Mouse (Mus musculus) frontal cortex, postnatal 25 days (tissue): ENCODE measurements around the gene Galnt17.

Experiments used
- DNase-seq, 2 experiments: peaks; one replicate each; pipeline ENCODE4 v3.0.0; 2022; ENCODE audit warnings: low spot score in 2 of 2

Galnt17 gene

GRCm38 (mm10) chr5:131308397-131308796, at the start of gene Galnt17:
TSS of gene Galnt17 (minus strand) at chr5:131308497.
- no peak for DNase-seq

- DNase-seq = no peak
These were observed 26.2 kb upstream of the Galnt17 start for GRCm38 (mm10) chr5:131334536-131334935.

GRCm38 (mm10) chr5:131321286-131321685, 13.0 kb upstream of the Galnt17 start:
- no peak for DNase-seq

DNA sequence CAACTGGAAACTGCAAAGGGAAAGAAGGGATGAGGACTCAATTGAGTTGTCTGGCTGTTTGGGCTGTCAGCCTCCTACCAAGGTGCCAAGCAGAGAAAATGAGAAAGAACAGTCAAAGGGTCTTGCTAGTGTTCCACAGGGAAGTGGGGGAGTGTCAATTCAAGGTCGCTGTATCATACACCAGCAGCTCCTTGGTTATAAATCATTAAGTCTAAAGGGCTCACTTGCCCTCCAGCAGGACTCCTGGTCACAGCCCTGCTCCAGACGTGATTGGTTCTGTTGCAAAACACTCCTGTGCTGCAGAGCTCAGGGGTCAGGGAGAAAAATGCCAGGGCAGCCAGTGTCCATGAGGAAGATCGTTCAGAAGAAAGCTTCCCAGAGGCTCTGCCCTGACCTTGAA, 11.3 kb upstream of the Galnt17 start:
- DNase-seq = no peak

GRCm38 (mm10) chr5:131319141-131319540, 10.8 kb upstream of the Galnt17 start:
- DNase-seq = no peak

- DNase-seq = no peak
These were observed 6.7 kb upstream of the Galnt17 start for GRCm38 (mm10) chr5:131315016-131315415.

DNA sequence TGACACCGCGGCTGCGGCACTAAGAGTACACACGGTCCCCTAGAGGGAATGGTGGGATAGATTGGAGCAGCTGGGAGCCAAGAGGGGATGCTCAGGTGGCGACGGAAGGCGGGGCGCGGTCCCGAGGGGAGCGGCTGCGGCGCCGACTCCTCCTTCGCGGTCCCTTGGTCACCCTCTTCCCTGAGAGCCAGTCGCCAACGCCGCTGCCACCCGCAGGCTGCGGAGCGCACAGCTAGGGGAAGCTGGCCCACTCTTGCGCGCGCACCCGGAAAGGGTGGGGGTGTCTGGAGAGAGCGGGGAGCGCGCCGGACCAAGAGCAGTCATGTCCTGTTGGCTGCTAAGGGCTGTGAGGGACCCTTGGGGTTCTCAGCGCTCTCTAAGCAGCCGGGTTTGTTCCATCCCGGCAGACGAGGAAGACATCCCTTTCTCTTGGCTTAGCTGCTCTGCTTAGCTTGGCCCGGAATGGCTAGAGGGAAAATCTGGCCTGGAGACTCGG, 593 bp downstream of the Galnt17 start:
- DNase-seq = peak; percentile 62 to 65

DNA sequence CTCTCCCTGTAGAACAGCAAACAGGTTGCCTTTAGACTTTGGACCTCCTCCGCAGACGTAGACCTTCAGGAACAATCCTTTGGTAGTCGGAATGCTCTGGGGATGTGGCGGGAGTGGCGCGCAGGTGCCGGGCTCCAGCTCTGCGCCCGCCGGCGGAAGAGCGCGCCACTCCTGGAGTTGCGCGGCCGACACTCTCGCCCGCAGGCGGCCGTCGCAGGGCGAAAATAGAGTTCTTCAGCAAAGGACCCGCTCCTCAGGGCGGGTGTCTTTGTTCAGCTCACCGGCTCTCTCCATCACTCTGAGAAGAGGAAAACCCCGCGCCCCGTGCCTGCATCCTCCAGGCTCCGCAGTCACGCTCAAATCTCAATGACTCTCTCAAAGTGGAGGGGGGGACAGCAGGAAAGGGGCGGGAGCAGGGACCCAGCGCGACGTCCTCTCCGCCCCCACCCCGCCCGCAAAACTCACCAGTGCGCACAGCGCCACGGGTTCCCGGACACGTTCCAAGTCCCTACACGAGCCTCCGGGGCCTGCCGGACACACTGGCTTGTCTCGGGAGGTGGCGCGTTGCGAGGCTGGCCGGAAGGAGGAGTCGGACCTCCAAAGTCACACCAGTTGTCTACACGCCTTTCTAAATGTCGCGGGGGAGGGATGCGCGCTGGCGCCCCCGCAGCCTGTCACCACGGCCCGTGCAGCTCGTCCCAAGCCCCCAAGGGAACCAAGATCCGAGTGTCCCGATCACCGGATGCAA, 1.2 kb downstream of the Galnt17 start:
- peak; percentile 23 to 39 for DNase-seq

- DNase-seq = no peak
These were observed 1.9 kb downstream of the Galnt17 start for GRCm38 (mm10) chr5:131306321-131306907.

DNA sequence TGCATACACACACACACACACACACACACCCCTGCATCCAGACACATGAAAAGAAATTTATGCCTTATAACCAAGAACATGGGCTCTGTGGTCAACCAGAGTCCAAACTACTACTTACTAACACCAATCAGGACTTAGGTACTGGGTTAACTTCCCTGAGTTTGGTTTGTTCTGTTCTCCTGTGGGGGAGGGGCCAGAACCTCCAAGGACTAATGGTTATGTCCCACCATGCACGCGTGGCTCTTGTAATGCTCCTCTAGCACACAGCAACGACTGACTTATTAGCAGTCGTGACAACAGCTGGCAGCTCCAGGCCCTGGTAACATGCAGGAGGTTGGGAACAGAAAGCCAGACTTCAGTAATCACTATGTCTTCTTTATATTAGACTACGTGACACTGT, 3.1 kb downstream of the Galnt17 start:
- no peak for DNase-seq

DNA sequence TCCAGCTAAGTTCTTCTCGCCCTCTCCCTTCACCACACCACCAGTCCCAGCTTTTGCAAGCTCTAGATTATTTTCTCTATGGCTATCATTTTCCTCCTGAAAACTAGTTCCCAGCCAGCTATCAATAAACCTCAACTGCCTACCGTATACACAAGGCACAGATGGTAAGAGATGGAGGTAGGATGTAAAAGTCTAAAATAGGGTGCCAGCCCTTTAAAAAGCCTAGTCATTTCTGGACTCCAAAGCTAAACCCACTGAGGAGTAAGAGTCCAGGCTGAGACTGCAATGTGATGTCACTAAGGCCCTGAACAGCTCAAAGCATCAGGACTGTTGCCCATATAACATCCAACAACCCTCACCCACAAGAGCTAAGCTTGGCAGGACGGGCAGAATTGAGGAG, 6.8 kb downstream of the Galnt17 start:
- no peak for DNase-seq

- peak in 1 of 2 experiments; percentile 27 for DNase-seq
These were observed 14.4 kb downstream of the Galnt17 start for GRCm38 (mm10) chr5:131293726-131294449.

DNA sequence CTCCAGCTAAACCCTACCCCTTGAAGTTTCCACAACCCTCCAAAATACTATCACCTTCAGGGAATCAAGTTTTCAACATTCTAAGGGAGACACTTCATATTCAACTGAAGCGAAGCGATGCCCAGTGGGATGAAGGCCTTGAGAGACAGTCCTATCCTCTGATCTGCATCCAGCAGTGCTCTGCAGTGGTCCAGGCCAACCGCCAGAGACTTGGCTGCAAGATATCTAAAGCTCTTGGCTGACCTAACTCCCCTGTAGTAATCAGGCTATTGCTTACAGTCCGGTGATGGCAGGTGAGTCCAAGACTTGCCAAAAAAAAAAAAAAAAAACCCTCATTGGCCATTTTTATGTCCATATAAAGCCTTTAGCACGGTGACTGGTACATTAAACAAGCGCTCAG, 21.2 kb downstream of the Galnt17 start:
- no peak for DNase-seq

DNA sequence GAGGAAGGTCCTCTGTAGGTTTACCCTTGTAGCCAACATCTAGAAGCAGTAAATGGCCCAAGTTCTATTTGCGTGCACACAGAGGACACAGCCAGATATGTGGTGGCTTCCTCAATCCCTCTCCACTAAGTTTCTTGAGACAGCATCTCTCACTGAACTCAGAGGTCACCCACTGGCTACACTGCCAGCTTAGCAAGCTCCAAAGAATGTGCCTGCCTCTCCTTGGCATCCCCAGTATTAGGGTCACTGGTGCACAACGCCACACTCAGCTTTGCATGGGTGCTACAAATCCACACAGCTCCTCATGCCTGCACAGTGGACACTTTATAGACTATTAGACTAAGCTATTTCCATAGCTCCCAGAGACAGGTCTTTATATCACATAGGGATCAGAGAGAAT, 21.6 kb downstream of the Galnt17 start:
- DNase-seq = no peak

- DNase-seq = no peak
These were observed 27.9 kb downstream of the Galnt17 start for GRCm38 (mm10) chr5:131280349-131280748.

DNA sequence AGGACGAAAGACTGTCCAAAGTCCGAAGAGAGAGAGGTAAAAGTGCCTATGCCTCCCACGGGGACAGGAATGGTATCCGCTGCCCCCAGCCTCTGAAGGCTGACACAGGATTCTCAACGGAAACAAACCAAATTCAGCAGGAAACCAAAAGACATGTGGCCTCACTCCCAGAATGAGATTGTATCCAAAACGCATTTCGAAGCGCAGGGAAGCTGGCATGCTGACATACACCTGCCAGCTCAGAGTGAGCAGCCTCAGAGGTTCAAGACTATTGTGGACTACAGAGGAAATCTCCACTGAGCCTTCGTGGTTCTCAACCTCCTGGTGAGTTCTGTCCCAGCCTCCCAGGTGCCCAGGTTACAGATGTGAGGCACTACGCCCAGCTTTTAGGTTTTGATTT, 29.0 kb downstream of the Galnt17 start:
- DNase-seq = no peak

DNA sequence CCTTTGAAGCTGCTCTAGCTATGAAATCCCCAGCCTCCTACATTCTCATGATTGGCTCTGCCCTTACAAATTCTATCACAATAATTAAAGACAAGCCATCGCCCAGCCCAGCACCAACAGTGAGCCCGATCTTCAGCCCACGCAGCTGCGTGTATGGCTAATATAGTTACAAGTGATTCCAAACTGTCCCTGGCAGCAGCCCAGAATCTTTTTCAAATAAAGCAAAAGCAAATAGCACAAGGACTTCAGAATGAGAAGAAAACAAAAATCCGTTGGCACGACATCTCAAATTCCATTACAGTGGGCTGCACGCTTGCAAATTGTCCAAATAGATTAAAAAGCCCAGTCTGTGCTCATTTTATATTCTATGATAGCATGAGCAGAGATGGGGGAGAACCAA, 31.1 kb downstream of the Galnt17 start:
- no peak for DNase-seq

DNA sequence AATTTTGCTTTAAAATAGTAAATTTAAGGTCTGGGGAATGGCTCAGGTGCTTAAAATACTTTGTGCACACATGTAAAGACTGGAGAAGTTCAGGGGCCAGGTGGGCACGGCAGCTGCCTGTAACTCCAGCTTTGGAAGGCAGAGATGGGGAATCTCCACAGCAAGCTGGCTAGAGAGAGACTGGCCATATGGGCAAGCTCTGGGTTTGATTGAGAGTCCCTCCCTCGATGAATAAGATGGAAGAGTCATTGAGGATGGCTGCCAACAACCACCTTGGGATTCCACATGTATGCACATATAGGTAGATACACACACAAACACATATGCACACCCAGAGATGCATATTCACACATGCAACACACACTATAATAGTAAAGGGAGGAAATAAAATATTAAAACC, 42.0 kb downstream of the Galnt17 start:
- DNase-seq = no peak

DNA sequence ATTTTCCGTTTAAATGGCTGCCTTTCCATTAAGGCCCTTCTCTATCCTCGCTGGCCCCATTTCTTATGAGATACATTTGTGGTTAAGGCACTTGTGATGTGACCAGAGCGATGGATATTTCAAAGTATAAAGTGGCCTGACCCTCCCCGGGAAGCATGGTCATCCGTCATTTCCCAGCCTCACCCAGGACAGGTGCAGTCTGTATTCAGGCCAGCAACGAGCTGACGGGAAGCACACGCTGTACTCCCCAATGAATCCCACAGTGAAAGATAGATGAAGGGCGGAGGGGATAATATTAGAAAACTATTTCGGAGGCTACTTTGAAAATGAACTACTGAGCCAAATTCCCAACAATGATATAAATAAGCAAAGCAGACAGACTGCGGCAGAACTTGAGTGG, 44.2 kb downstream of the Galnt17 start:
- no peak for DNase-seq

DNA sequence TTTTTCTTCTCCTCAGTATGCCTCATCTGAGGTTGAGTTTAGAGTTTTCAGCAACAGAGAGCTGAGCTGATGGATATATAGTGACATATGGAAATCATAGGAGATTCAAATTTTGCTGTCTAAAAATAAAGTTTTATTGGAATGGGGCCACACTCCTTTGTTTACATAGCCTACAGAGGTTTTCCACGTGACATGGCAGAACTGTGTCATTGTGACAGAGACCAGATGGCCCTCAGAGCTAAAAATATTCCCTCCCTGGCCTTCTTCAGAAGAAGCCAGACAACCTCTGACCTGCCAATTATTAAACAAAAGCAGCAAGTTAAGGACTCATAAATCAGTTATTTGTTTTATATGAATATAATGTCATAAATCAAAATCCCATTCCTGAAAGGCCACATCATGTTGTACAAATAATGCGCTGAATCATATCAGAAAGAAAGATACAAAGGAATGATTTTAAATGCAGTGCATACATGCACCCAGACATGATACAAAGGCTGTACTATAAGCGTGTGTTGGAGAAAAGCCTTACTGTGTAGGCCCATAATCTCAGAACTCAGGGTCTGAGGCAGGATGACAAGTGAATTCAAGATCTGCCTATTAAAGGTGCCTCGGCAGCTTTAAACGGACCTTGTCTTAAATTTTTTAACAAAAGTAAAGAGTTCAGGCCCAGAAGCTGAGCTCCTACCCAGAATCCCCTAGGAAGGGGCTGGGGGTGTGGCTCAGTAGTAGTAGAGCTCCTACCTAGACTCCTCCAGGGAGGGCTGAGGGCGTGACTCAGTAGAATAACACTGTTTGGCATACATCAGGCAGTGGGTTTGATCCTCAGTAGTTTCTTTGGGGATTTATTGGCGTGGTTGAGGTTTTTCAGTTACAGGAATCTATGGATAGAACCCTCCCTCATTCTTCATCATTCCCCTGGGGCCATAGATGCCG, 57.3 kb downstream of the Galnt17 start:
- DNase-seq = no peak

- no peak for DNase-seq
These were observed 59.9 kb downstream of the Galnt17 start for GRCm38 (mm10) chr5:131248416-131248815.

GRCm38 (mm10) chr5:131246591-131246990, 61.7 kb downstream of the Galnt17 start:
- DNase-seq = no peak
